Mouse (Mus musculus) gastrocnemius, adult 2 months (tissue): ENCODE data around the gene Wfdc1. TPM values are rescaled to one million over a fixed set of nuclear protein-coding genes. Genes with fewer than 3 reads are reported as not detected.

ENCODE experiments used
- DNase-seq: peaks from one replicate; pipeline ENCODE4 v3.0.0; 2022
- H3K27ac ChIP-seq: fragments of 200-600 bp; 2 replicates; pipeline ENCODE4 v1.8.1; 2022; ENCODE audit warnings: mild to moderate bottlenecking
- H3K4me3 ChIP-seq: fragments of 200-600 bp; 2 replicates; pipeline ENCODE4 v1.8.1; 2022; ENCODE audit warnings: mild to moderate bottlenecking, moderate library complexity
- CTCF ChIP-seq: fragments of 200-600 bp; IDR thresholded peaks from 2 replicates; pipeline ENCODE4 v1.8.1; 2022; ENCODE audit warnings: antibody characterized with exemption, mild to moderate bottlenecking, moderate library complexity
- intact Hi-C: fragments of 180-260 bp; cut with DNase I; formaldehyde crosslinking; loops from one replicate; pipeline ENCODE4 v1.15.1; 2025
- total RNA-seq, 2 experiments: library from RNA; stranded (reverse); gene quantifications; 2 replicates each; pipeline ENCODE4 v1.2.3; 2021

The Wfdc1 gene
- total RNA-seq, 2 experiments from 2014 or later = 96.5 to 98.7 TPM

GRCm38 (mm10) chr8:119702965-119703364 lies 36.8 kb downstream of the Wfdc1 start:
- Histone ChIP-seq H3K27ac (no peak overlapping the region), H3K4me3 (no peak overlapping the region)
- intact Hi-C loops = no loop called here
- TF ChIP-seq CTCF = no peak
- no peak for DNase-seq

DNA sequence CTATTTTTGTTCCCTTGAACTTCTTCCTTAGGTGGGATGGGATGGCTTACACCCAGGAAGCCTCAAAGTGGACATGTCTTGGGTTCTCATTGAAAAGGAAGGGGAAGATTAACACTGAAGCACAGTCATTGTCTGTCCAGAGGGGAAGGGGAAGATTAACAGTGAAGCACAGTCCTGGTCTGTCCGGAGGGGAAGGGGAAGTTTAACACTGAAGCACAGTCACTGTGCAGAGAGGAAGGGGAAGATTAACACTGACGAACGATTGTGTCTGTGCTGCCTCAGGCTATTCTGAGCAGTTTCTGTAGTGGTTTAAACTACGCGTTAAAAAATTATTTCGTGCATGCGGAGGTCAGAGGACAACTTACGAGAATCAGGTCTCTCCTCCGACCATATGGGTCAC lies 41.0 kb downstream of the Wfdc1 start:
- intact Hi-C loops = no loop called here
- H3K4me3 ChIP-seq = no peak overlapping the region
- H3K27ac ChIP-seq = no peak overlapping the region
- no peak for TF ChIP-seq CTCF
- DNase-seq = no peak

DNA sequence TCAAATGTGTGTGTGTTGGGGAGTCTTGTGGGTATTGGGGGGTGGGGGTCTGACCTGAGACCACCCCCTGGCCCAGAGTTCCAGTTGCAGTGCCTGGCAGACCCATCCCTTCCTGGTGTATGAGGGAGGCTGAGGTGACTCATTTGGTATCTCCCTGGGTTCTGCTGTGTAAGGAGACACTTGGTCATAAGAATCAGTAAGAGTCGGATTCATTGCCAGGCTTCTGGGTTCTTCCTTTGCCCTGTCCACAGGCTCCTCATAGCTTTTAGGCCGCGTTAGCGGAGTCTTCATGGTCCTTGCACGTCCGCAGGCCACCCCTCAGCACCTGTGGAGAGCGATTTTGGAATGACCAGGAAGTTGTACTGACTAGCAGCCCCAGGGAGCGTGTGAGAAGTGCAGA lies 42.3 kb downstream of the Wfdc1 start:
- no peak overlapping the region for H3K27ac ChIP-seq
- no peak for TF ChIP-seq CTCF
- no peak for DNase-seq
- intact Hi-C loops = no loop called here
- H3K4me3 ChIP-seq = no peak overlapping the region

DNA sequence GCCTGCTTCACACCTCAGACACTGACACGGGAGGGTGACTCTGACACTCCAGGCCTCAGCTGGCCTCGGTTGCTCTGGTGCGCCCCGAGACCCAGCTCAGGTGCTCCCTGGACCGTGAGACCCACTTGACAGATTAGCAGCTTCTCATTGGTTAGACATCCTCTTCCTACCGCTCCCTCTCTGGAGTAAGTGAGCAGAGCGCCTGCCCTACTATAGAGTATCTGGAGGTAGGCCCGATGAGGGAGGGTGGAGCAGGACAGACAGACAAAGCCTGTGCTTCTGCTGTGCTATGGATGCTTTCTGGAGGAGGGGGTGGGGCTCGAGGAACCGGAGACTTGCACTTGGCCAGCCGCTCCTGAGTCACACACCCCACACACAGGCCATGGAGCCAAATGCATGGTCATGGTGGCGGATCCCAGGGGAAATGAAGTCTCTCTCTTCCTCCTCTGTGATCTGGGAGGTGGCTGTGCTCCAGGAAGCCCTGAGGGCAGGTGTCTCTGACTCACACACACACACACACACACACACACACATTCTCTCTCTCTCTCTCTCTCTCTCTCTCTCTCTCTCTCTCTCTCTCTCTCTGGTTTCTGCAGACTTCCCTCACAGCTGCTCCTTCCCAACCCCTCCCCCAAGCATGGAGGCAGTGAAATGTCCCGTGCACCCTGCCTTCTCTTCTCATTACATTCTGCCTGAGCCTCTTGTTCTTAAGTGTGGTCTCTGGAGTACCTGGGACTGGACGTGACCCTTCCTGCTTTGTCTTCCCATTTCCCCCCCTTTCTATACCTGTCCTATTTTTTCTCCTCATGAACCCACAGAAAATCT lies 42.9 kb downstream of the Wfdc1 start:
- intact Hi-C loops = no loop called here
- H3K27ac ChIP-seq = no peak overlapping the region; the same call in 1 of the 2 replicates
- TF ChIP-seq CTCF = no peak
- peak; percentile 73 for DNase-seq
- no peak overlapping the region for H3K4me3 ChIP-seq

DNA sequence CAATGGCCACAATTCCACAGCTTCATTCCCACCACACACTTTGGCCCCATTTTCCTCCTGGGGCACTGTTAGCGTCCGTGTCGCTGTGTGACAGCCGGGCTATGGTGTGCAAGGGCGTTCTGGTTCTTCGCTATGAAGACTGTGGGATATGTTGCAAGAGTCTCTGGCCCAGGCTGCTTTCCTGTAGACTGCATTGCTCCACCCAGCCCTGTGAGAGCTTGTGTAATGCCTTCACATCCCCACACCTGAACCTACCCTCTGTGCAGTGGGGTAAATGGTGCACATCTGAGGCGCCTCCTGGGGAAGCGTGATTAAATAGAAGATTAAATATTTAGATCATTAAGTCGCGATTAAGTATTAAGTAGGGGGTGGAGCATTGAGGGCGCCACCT lies 43.5 kb downstream of the Wfdc1 start:
- Histone ChIP-seq H3K4me3 (no peak overlapping the region), H3K27ac (no peak overlapping the region; the same call in 1 of the 2 replicates)
- no peak for TF ChIP-seq CTCF
- intact Hi-C loops = no loop called here
- DNase-seq = no peak

- no peak overlapping the region for H3K27ac ChIP-seq
- peak; percentile 51 for DNase-seq
- intact Hi-C loops = no loop called here
- no peak overlapping the region for H3K4me3 ChIP-seq
- no peak for TF ChIP-seq CTCF
Observed at GRCm38 (mm10) chr8:119712226-119712625, 46.1 kb downstream of the Wfdc1 start.

GRCm38 (mm10) chr8:119713421-119713820 lies 47.3 kb downstream of the Wfdc1 start:
- intact Hi-C loops = no loop called here

DNA sequence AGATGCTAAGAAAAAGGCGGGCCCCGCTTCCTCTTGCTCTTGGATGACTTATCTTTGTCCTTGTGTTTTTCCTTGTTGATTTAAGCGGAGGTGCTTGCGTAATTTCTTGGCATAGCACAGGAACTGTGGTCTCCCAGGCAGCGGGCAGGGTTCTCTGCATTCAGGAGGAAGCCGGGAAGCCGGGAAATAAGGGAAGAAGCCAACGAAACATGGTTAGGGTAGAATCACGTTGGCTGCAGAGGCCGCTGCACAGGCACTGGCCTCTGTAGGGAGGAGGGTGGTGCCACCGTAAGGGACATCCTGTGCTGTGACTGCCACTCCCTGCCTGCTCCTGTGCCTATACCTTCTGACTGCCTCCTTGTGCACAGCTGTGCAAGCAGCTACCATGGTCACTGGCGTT lies 49.1 kb downstream of the Wfdc1 start:
- intact Hi-C loops = no loop called here
- no peak for DNase-seq
- TF ChIP-seq CTCF = no peak
- Histone ChIP-seq H3K27ac (peak overlapping the region; percentile 38), H3K4me3 (no peak overlapping the region)

More at GRCm38 (mm10) chr8:119713421-119713820, 47.3 kb downstream of the Wfdc1 start:
- H3K4me3 ChIP-seq = no peak overlapping the region
- TF ChIP-seq CTCF = no peak
- no peak for DNase-seq
- H3K27ac ChIP-seq = no peak overlapping the region

DNA sequence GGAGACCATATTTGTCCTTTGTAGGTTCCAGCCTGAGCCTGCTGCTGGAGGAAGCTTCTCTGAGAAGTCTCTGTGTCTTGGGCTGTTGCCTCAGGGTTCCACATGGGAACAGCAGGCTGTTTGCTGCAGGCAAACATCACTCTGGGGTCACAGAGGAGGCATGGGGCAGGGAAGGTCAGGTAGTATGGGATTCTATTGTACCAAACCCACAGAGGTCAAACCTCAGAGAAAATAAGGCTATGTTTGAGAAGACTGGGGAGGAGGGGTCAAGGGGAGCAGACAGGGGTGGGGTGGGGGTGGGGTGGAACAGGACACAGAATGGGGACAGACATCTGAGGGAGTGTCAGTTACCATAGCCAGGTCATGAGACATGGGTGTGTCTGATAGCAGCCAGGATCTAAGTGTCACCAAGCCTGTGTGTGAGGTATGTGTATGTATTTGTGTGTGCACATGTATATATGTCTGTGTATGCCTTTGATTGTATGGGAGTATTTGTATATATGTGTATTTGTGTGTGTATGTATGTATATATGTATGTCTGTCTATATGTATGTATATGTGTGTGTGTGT lies 50.6 kb downstream of the Wfdc1 start:
- intact Hi-C loops = no loop called here
- DNase-seq = no peak
- Histone ChIP-seq H3K27ac (no peak overlapping the region), H3K4me3 (no peak overlapping the region)
- no peak for TF ChIP-seq CTCF

DNA sequence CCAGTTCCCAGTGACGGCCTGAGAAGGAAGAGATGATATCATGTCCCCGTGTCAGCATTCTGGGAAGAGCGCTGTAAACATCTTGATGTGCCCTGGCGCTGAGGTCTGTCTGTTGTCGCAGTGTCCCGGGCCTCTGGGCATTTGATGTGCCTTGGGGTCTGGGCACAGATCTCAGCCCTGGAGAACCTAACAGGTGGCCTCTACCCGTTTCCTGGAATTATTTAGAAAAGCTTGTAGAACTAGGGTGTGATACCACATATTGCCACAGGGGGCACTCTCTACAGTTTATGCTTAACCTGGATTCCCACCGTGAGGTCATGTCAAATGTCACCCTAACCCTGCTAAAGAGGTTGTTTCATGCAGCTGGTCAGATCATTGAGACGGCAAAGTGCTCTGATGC lies 51.6 kb downstream of the Wfdc1 start:
- no peak for DNase-seq
- H3K27ac ChIP-seq = no peak overlapping the region
- no peak overlapping the region for H3K4me3 ChIP-seq
- TF ChIP-seq CTCF = peak; percentile 67
- intact Hi-C loops = no loop called here

- no peak for TF ChIP-seq CTCF
- Histone ChIP-seq H3K4me3 (no peak overlapping the region), H3K27ac (no peak overlapping the region)
- no peak for DNase-seq
- intact Hi-C loops = no loop called here
Observed at GRCm38 (mm10) chr8:119719011-119719501, 52.9 kb downstream of the Wfdc1 start.

DNA sequence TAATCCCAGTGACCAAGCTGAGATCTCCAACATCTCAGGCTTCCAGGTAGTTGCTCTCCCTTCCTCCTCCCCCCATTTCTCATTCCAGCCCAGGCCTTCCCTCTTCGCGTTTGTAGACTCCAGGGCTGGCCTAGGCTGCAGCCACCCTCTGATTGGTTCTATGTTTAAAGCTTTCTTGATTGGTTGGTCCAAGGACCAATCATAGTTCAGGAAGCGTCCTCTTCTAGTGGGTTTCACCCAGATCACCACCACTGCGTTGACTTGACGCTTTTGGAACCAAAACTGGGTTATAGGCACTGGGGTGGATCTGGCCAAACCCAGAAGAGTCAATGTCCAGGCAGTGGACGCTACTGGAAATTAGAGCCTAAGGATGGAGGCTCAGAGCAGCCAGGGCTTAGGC lies 56.2 kb downstream of the Wfdc1 start:
- no peak overlapping the region for H3K4me3 ChIP-seq
- intact Hi-C loops = no loop called here
- no peak for DNase-seq
- H3K27ac ChIP-seq = no peak overlapping the region
- no peak for TF ChIP-seq CTCF

- Histone ChIP-seq H3K27ac (no peak overlapping the region), H3K4me3 (no peak overlapping the region)
- DNase-seq = no peak
- TF ChIP-seq CTCF = no peak
- intact Hi-C loops = no loop called here
Observed at GRCm38 (mm10) chr8:119723676-119724075, 57.5 kb downstream of the Wfdc1 start.
